Mouse (Mus musculus) cerebral cortex, adult 2 months (tissue): Measurements from ENCODE around the gene Dap.

Experiments
- WGBS: fragments of 180-500 bp; shearing (Covaris S2); methylation state at CpG from one replicate; pipeline ENCODE4 v1.1.7; 2018; 5-methylcytosine and 5-hydroxymethylcytosine counted together

Gene Dap

DNA sequence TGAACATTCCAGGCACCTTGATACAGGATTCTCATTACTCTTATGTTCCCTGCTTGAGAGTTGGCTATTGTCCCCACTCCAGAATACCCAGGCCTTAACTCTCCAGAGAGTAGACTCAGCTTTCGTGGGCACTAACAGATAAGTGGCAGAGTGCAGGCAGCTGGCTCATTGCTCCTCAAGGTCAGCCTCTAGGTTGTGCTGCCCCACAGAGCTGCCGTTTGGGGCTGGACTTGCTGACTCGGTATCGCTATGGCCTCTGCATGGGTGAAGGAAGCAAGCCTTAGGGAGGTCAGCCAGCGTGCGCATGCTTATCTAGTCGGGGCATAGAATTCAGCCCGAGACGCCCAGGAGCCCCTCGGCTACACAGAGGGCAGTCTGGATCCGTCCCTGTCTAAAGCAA is 13.3 kb downstream of the Dap start:
- 88% methylated on average over 11 of the region's 11 CpGs for WGBS

GRCm38 (mm10) chr15:31237898-31238297 is 13.8 kb downstream of the Dap start:
- WGBS: 70% methylated on average over 5 of the region's 5 CpGs

DNA sequence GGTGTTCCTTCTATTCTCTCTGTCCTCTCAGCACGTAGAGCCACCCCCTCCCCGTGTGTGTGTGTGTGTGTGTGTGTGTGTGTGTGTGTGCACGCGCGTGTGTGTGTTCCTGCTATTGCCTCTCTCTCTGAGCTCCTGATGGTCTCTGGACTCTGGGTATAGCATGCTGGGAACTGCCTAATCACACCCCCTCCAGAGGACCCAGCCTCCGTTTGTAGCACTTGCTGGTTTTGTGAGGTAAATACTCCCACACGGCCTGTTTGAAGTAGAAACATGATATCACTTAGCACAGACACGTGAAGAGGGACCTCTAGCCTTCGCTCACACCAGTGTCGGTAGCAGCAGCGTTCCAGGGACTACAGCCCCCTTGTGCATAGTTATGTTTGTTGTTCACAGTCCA is 14.5 kb downstream of the Dap start:
- 85% methylated on average over 11 of the region's 11 CpGs for WGBS

- WGBS: 95% methylated on average over 13 of the region's 13 CpGs
Observed at GRCm38 (mm10) chr15:31239713-31240112, 15.6 kb downstream of the Dap start.

GRCm38 (mm10) chr15:31240181-31240580 is 16.1 kb downstream of the Dap start:
- WGBS: 93% methylated on average over 4 of the region's 4 CpGs

GRCm38 (mm10) chr15:31243260-31243659 is 19.1 kb downstream of the Dap start:
- WGBS: 79% methylated on average over 10 of the region's 10 CpGs

GRCm38 (mm10) chr15:31244696-31245445 is 20.8 kb downstream of the Dap start:
- 93% methylated on average over 17 of the region's 17 CpGs for WGBS

- 89% methylated on average over 9 of the region's 9 CpGs for WGBS
Observed at GRCm38 (mm10) chr15:31245934-31246333, 21.8 kb downstream of the Dap start.

DNA sequence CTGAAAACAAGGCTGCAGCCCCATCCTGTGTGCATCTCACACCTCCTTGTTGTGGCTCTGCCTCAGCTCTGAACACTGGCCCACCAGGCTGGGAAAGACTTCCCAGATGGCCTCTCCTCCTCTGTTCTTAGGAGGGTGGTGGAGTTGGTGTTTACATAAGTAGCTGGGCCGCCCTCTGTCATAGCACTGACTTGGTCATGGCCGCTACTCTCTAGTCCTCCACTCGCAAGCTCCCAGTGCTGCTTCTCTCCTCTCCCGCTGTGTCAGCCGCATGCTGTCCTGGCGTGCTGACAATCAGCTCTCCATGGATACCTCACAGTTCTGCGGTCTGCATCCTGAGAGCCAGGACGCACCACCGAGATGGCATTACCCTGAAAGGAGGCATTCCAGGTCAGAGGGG is 22.9 kb downstream of the Dap start:
- 47% methylated on average over 9 of the region's 9 CpGs for WGBS

DNA sequence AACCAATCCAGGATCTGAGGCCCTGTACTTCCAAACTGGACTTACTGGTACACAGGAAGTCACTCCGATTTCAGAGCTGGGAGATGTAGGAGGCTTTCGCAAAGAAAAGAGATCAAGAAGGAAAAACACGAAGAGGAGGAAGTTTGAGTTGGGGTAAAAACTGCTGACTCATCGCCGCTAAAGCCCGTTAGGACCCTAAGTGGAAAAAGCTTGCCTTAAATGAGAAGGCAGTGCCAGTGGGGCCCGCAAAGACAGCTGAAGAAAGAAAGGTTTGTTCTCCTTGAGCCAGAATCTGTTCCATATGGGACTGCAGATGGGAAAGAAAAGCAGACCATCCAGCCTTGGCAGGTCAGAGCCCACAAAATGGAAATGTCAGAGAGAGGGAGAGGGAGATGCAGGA is 24.8 kb downstream of the Dap start:
- 59% methylated on average over 7 of the region's 7 CpGs for WGBS

DNA sequence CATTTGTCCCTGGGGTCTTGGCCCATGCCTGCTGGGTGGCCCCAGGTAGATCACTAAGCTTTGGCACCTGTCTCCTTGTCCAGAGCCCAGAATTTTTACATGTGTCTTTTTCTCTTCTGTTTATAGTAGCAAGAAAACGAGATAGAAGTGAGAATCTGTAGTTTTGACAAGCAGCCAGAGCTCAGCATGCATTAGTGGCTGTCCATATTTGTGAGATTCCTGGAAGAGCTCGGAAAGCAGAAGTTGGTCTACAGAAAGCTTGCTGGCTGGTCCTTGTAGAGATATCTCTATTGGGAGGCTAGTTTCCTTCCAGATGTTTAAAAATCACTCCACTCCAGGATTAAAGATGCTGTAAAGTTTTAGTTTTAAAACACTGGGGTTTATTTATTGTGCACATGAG is 25.9 kb downstream of the Dap start:
- WGBS: 26% methylated on average over 2 of the region's 2 CpGs

DNA sequence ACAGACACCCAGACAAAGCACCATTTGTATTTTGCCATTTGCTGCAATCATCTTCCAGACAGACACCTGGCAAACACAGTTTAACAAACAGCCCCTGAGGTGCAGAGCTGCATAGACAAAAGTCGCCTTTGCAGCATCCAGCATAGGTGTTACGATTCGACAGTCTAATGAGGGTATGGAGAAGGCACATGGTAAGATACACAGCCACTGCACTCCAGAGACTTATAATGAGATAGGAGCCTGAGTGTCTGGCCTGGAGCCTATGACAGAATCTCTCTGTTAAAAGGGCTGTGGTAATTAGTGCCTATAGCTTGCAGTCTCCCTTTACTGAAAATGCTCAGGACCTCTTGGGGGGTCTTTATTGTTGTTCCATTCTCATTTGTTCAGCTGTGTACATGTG is 26.6 kb downstream of the Dap start:
- 74% methylated on average over 3 of the region's 3 CpGs for WGBS

- WGBS: 92% methylated on average over 6 of the region's 6 CpGs
Observed at GRCm38 (mm10) chr15:31251189-31251588, 27.1 kb downstream of the Dap start.

DNA sequence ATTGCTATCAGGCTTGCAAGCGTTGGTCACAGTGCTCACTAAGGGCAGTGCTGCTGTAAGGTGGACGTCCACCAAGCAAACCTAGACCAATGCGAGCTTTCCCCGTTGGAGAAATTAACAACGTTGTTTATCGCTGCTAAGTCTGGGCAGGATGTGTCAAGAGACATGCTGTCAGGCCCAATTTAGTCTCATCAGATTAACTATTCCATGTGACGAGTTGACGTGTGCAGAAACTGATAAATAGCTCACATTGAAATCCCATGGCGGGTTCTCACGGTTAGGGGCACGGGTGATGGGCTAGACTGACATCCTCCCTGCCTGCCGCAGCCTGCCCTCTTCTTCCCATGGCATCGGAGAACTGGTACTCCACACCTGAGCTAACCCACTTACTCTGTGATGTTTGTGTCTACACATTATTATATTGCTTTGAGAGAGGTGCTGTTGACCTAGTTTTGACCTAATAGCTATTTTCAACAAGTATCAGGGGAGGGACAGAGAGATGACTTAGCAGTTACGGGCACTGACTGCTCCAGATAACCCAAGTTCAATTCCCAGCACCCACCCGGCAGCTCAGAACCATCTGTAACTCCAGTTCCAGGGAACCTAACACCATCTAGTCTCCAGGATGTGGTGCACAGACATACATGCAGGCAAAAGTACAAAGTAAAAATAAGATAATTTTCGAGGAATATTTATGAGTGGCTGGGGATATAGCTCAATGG is 28.6 kb downstream of the Dap start:
- WGBS: 90% methylated on average over 16 of the region's 16 CpGs

DNA sequence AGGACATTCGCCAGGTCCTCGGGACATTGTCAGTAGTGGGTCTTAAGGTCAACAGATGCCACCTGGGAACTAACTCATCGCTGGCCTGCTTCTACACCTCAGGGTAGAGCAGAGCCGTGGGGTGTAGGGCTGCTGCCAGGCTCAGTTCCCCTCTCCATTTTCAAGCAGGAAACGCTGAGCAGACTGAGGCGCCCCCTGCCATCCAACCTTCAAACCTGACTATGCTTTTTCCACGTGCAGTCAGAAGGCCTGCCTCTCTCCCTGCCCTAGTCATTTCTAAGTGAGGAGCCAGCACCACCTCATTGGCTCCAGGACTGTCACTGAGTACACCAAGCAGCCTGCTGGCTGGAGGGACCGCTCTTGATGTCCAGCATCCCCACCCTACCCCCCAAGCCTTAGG is 29.3 kb downstream of the Dap start:
- WGBS: 79% methylated on average over 8 of the region's 8 CpGs

DNA sequence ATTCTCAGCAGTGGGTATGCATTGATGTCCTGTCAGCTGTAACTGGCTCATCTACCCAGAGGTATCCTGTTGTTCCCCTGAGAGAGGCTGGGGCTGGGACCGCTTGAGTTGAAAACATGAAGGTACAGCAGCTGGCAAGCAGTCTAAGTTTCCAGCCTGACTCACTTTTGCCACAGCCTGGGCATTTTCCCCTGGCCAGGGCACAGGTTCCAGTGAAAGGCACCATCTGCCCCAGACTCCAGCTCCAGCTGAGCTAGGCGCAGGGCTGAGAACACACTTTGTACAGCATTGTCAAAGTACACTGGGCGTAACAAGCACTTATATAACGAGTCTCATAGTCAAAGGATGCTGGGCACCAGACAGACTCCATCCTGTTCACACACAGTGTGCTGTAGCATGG is 29.8 kb downstream of the Dap start:
- WGBS: 80% methylated on average over 4 of the region's 4 CpGs

DNA sequence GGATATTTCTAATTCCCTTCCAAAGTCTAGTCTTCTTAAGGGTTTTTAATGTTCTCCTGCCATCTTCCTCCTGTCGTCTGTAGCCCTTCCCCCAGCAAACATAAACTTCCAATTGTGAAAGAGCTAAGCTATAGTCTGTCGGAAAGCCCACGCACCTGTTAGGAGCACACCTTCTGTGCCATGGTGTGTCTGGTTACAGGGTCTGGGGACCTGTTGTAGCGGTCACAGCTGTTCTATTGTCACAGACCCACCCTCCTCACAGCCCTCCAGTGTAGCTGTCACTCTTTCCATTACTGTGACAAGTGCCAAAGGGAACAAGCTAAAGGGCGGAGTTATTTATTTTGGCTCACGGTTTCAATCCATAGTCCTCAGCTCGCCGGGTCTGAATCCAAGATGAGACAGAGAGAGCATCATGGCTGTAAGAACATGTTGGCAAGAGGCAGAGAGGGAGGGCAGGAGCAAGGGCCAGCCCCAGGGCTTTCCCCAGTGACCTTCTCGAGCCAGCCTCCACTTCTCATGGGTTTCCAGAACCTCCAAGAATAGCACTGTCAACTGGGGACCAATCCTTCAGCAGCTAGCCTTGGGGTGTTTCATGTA is 30.9 kb downstream of the Dap start:
- WGBS: 92% methylated on average over 9 of the region's 9 CpGs

DNA sequence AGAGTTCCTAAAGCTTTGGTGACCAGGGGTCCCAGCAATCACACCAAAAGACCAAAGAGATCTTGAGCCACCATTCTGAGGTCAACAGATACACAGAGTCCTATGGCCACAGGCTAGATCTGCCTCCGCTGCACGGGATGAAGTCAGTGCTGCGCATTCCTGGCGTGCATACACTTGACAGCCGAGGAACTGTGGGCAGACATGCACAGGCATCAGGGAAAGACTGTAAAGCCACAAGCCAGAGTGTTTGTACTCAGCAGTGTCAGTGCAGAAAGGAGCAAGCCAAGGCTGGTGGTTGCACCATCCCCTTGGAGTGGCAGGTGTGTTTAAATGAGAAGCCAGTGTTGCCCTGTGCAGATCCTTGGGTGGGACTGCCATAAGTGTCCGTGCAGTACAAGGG is 31.6 kb downstream of the Dap start:
- WGBS: 81% methylated on average over 6 of the region's 6 CpGs

- 85% methylated on average over 1 of the region's 1 CpGs for WGBS
Observed at GRCm38 (mm10) chr15:31257329-31257728, 33.2 kb downstream of the Dap start.

- 84% methylated on average over 21 of the region's 21 CpGs for WGBS
Observed at GRCm38 (mm10) chr15:31258029-31258692, 34.0 kb downstream of the Dap start.

DNA sequence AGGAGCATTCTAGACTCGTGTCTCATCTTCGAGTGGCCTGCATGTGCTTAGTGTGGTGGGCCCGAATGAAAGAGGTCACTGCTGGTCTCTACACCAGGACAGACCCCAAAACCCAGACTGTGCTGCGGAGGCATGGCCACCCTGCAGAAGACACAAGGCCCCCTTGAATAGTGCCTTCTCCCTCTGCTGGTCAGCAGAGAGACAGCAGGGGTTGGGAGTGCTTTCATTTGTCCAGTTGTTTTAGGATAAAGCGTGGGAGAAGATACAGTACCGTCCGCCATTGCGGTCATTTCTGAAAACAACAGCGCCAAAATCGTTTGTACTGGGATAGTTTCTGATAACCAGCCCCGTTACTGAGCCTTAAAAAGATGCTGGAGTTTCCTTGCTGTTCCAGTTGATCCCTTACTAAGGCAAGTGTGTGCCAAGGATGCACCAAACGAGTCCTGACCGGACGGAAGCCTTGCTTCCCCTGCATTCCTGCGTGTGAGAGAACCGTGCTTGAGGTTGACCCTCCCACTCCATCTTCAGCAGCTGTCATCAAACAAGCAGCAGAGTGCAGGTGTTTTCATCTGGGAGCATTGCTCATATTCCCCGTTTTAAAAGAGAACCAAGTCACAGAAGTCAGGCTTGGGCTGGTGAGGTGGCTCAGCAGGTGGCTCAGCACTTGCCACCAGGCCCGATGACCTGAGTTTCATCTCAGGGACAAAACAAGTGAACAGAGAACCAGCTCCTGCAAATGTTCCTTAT is 34.8 kb downstream of the Dap start:
- WGBS: 92% methylated on average over 18 of the region's 18 CpGs

- 91% methylated on average over 10 of the region's 10 CpGs for WGBS
Observed at GRCm38 (mm10) chr15:31261094-31261493, 37.0 kb downstream of the Dap start.
